Mouse (Mus musculus): ENCODE results near the gene Gpr162. TPM values are rescaled to one million over a fixed set of nuclear protein-coding genes. Genes with fewer than 3 reads are reported as not detected.

Gpr162 gene
- polyA plus RNA-seq, 1 experiment from 2014 or later, result 0.54 TPM

DNA sequence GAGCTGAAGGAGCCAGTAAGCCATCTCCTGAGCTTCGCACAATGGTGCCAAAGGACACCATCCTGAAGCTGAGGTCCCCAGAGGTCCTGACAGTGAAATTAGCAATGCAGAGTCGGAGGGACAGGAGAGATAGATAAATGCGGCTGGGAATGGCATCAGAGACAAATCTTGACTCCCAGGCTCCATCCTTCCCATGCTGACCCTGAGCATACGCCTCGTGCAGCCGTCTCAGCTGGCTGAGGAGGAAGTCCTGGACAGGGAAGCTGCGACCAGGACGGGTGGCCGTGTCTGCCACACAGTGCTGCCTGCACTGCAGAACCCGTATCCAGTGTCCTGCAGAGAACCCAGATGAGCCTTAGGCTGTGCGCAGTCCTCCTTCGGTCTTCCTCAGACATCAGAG, 9.1 kb downstream of the Gpr162 start:
- no peak overlapping the region for H3K9ac ChIP-seq (ENCODE audit: low read length)
- no peaks in the 10 kb centered on the region for H3K36me3 ChIP-seq (ENCODE audit: control insufficient read depth, insufficient read depth, low read length)
- H3K27me3 ChIP-seq (ENCODE audit: control insufficient read depth, insufficient read depth, low read depth, low read length), result peaks cover 14% of the 10 kb centered on the region
- no peak for ATAC-seq (ENCODE audit: low read depth)
- no peak overlapping the region for H3K4me3 ChIP-seq (ENCODE audit: low read length)
- no peak overlapping the region for H3K4me2 ChIP-seq (ENCODE audit: low read depth, low read length)
- no peak overlapping the region for H3K27ac ChIP-seq (ENCODE audit: low read length)
- 69% methylated on average over 12 of the region's 12 CpGs for WGBS
- no peaks in the 10 kb centered on the region for H3K9me3 ChIP-seq (ENCODE audit: control insufficient read depth, low read length)
- peaks cover 13% of the 10 kb centered on the region for H3K4me1 ChIP-seq (replicated peaks; ENCODE audit: control insufficient read depth, insufficient read depth, low read length)

DNA sequence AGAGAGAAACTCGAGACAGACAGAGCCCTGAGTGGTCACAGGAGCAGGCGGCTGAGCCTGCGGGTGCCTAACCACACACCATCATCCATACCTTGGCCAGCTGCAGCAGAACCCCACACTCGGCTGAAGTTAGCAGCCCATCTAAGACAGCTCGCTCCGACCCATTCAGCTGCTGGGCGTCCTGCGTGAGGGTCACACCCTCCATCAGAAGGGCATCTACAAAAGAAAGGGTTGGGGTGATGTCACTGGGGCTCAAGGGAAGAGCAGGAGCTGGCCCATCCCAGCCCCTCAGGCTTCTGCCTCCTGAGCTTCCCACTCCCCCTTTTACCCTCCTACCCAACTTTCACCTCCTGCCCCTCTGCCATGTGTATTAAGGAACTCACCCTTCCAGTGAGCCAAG, 13.2 kb downstream of the Gpr162 start:
- Histone ChIP-seq H3K9me3 (ENCODE audit: control insufficient read depth, low read length) (no peaks in the 10 kb centered on the region), H3K27ac (ENCODE audit: low read length) (no peak overlapping the region), H3K9ac (ENCODE audit: low read length) (no peak overlapping the region), H3K36me3 (ENCODE audit: control insufficient read depth, insufficient read depth, low read length) (no peaks in the 10 kb centered on the region; the same call in 1 of the 2 replicates), H3K4me1 (replicated peaks; ENCODE audit: control insufficient read depth, insufficient read depth, low read length) (peaks cover 2% of the 10 kb centered on the region; the same call in 1 of the 2 replicates), H3K4me2 (ENCODE audit: low read depth, low read length) (no peak overlapping the region), H3K4me3 (ENCODE audit: low read length) (no peak overlapping the region), H3K27me3 (ENCODE audit: control insufficient read depth, insufficient read depth, low read depth, low read length) (no peaks in the 10 kb centered on the region)
- WGBS, result 51% methylated on average over 8 of the region's 8 CpGs
- ATAC-seq (ENCODE audit: low read depth), result no peak

DNA sequence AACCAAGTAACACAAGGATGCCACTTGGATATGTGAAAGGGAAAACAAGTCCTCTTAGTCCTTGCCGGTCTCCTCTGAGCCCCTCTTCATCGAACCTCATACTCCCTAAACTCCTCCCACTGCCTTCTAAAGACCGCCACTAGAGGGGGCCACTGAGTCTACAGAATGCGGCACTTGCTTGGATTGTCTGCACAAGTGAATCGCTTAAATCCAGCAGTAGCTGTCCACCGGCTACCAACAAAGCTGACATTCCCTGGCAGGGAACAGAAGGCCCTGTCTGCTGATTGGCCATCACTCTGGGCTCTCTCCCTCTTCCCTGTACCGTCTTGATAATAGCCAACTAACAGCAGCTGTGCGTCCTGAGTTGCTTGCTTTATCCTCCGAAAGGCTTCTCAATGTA, 16.5 kb downstream of the Gpr162 start:
- no peaks in the 10 kb centered on the region for H3K9me3 ChIP-seq (ENCODE audit: control insufficient read depth, low read length)
- 11% methylated on average over 9 of the region's 9 CpGs for WGBS
- H3K4me2 ChIP-seq (ENCODE audit: low read depth, low read length), result no peak overlapping the region
- no peak overlapping the region for H3K4me3 ChIP-seq (ENCODE audit: low read length)
- ATAC-seq (ENCODE audit: low read depth), result peak; percentile 88
- no peaks in the 10 kb centered on the region for H3K27me3 ChIP-seq (ENCODE audit: control insufficient read depth, insufficient read depth, low read depth, low read length)
- no peak overlapping the region for H3K9ac ChIP-seq (ENCODE audit: low read length)
- H3K4me1 ChIP-seq (replicated peaks; ENCODE audit: control insufficient read depth, insufficient read depth, low read length), result peaks cover 2% of the 10 kb centered on the region; the same call in 1 of the 2 replicates
- H3K27ac ChIP-seq (ENCODE audit: low read length), result no peak overlapping the region
- no peaks in the 10 kb centered on the region; the same call in 1 of the 2 replicates for H3K36me3 ChIP-seq (ENCODE audit: control insufficient read depth, insufficient read depth, low read length)

DNA sequence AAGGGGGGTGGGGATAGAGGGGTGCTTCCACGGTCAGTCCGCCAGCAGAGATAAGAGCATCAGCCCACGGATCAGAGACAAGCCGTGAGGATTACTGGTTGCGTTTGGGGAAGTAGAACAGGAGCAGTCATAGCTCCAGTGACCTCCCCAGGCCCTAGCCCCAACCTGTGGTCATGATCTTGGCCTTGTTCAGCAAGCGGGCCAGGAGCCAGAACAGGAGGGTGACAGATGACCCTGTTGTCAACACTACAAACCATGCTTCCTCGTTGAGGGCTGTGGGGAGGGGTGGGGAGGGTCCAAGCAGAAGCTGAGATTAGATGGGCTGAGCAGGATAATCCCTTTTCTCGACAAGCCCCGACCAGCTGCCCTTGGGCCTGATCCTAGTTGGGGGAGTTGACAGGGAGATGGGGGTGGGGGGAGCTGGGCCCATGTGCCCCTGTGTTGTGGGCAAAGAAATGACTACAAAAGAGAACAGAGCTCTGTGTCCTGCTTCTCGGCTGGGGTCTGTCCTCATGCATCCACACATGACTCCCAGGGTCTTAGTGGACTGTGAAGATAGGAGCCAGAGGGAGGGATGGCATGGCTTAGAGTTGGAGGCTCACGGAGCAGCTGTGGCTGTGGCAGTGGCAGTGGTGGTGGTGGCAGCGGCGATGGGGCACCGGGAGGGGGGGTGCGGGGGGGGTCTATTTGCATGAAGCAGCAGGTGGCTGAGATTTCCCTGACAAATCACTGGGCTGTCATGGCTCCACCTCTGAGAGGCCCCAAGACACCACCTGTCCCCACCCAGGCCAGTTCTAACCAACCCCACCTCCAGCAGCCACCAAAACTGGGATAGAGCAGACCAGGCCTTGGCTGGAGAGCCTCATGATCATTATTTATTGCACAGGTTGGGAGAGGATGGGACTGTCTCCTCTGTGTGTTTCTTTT, 23.3 kb downstream of the Gpr162 start, which contains the start of gene Gnb3:
TSS of gene Gnb3 (minus strand) at position 35 of the 927 bp plus-strand sequence.
- Histone ChIP-seq H3K4me1 (replicated peaks; ENCODE audit: control insufficient read depth, insufficient read depth, low read length) (peaks cover 21% of the 10 kb centered on the region), H3K9ac (ENCODE audit: low read length) (no peak within 1 kb of the TSS), H3K27me3 (ENCODE audit: control insufficient read depth, insufficient read depth, low read depth, low read length) (no peaks in the 10 kb centered on the region), H3K9me3 (ENCODE audit: control insufficient read depth, low read length) (no peaks in the 10 kb centered on the region), H3K36me3 (ENCODE audit: control insufficient read depth, insufficient read depth, low read length) (no peaks in the 10 kb centered on the region; the same call in 1 of the 2 replicates), H3K4me2 (ENCODE audit: low read depth, low read length) (no peak within 1 kb of the TSS), H3K27ac (ENCODE audit: low read length) (no peak within 1 kb of the TSS), H3K4me3 (ENCODE audit: low read length) (no peak within 1 kb of the TSS)
- 26% methylated on average over 15 of the region's 15 CpGs for WGBS
- no peak for ATAC-seq (ENCODE audit: low read depth)

DNA sequence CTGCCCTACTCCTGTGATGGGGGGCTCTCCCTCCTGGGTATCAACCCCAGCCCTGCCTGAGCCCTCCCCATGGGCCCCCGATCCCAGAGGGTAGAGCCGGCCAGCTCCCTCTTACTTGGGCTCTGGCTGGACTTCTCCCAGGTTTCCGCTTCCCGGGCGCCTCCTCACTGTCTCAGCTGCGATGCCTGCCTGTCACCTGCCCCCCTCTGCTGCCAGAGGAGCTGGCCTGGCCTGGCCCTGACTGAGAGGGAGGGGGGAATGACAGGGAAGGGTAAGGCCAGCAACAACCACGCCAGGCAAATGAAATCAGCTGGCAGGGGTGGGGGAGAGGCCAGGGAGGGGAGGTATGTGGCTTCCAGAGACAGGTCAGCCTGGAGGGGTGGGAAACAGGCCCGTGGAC, 24.0 kb downstream of the Gpr162 start:
- no peak for ATAC-seq (ENCODE audit: low read depth)
- no peak overlapping the region for H3K4me3 ChIP-seq (ENCODE audit: low read length)
- no peaks in the 10 kb centered on the region for H3K27me3 ChIP-seq (ENCODE audit: control insufficient read depth, insufficient read depth, low read depth, low read length)
- H3K36me3 ChIP-seq (ENCODE audit: control insufficient read depth, insufficient read depth, low read length), result no peaks in the 10 kb centered on the region
- no peak overlapping the region for H3K27ac ChIP-seq (ENCODE audit: low read length)
- H3K4me2 ChIP-seq (ENCODE audit: low read depth, low read length), result no peak overlapping the region
- peaks cover 21% of the 10 kb centered on the region for H3K4me1 ChIP-seq (replicated peaks; ENCODE audit: control insufficient read depth, insufficient read depth, low read length)
- no peak overlapping the region for H3K9ac ChIP-seq (ENCODE audit: low read length)
- WGBS, result 7% methylated on average over 8 of the region's 8 CpGs
- H3K9me3 ChIP-seq (ENCODE audit: control insufficient read depth, low read length), result no peaks in the 10 kb centered on the region

DNA sequence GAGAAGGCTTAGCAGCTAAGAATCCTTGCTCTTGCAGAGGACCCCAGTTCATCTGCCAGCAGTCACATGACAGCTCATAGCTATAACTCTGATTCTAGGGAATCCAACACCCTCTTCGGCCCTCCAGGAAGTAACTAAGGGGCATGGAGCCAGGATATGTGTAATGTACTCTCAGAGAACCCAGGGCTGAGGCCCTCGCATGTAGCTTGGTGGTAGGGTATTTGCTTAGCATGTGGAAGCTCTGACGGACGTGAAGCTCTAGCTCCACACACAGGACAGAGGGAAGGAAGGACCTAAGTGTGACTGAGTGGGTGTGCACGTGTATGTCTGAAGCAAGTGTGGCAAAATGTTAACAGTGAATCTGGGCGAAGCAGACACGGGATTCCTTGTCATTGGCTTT, 27.4 kb downstream of the Gpr162 start:
- Histone ChIP-seq H3K4me2 (ENCODE audit: low read depth, low read length) (no peak overlapping the region), H3K27ac (ENCODE audit: low read length) (no peak overlapping the region), H3K9me3 (ENCODE audit: control insufficient read depth, low read length) (no peaks in the 10 kb centered on the region), H3K4me1 (replicated peaks; ENCODE audit: control insufficient read depth, insufficient read depth, low read length) (peaks cover 21% of the 10 kb centered on the region), H3K9ac (ENCODE audit: low read length) (no peak overlapping the region), H3K4me3 (ENCODE audit: low read length) (no peak overlapping the region), H3K27me3 (ENCODE audit: control insufficient read depth, insufficient read depth, low read depth, low read length) (no peaks in the 10 kb centered on the region), H3K36me3 (ENCODE audit: control insufficient read depth, insufficient read depth, low read length) (peaks cover 18% of the 10 kb centered on the region)
- peak; percentile 51 for ATAC-seq (ENCODE audit: low read depth)
- 49% methylated on average over 7 of the region's 7 CpGs for WGBS

DNA sequence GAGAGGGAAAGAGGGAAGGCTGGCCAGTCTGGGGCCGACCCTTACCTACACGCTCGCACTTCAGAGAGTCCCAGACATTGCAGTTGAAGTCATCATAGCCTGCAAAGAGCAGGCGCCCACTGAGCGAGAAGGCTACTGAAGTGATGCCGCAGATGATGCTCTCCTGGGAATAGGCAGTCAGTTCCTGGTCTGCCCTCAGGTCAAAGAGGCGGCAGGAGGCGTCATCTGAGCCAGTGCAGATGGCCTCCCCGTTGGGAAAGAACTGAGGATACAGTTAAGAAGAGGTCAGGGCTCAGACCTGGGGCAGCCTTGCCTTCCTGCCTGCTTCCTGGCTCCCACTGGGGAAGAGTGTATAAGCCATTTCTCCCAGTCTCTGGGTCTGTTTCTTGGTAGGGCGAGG, 28.3 kb downstream of the Gpr162 start:
- no peak for ATAC-seq (ENCODE audit: low read depth)
- WGBS, result 60% methylated on average over 10 of the region's 10 CpGs
- peaks cover 28% of the 10 kb centered on the region for H3K4me1 ChIP-seq (replicated peaks; ENCODE audit: control insufficient read depth, insufficient read depth, low read length)

DNA sequence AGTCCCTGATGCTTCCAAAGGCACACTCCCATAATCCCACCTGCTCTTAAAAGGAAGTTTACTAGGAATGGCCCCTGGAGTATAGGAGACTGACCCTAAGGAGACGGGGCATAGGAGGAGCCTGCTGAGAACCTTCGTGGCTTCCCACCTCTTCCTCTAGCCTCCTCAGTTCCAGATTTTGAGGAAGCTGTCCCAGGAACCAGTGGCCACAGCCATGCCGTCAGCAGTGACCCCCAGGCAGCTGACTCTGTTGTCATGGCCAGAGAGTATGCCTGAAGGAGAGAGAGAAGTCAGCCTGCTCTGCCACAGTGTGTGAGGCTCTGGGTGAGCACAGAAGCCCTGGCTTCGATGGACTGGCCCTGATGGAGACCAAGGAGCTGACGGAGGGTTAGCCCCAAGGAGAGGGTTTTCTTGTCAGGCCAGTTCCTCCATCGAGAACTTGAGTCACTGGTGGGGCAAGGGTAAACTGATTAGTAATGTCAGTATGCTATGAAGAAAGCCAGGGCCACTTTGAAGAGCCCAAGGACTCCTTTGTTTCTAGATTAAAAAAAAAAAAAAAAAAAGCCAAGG, 29.2 kb downstream of the Gpr162 start:
- no peak overlapping the region for H3K27ac ChIP-seq (ENCODE audit: low read length)
- no peaks in the 10 kb centered on the region for H3K9me3 ChIP-seq (ENCODE audit: control insufficient read depth, low read length)
- no peak for ATAC-seq (ENCODE audit: low read depth)
- no peak overlapping the region for H3K4me2 ChIP-seq (ENCODE audit: low read depth, low read length)
- no peaks in the 10 kb centered on the region for H3K27me3 ChIP-seq (ENCODE audit: control insufficient read depth, insufficient read depth, low read depth, low read length)
- H3K9ac ChIP-seq (ENCODE audit: low read length), result no peak overlapping the region
- no peak overlapping the region for H3K4me3 ChIP-seq (ENCODE audit: low read length)
- peaks cover 27% of the 10 kb centered on the region for H3K4me1 ChIP-seq (replicated peaks; ENCODE audit: control insufficient read depth, insufficient read depth, low read length)
- 79% methylated on average over 6 of the region's 6 CpGs for WGBS
- H3K36me3 ChIP-seq (ENCODE audit: control insufficient read depth, insufficient read depth, low read length), result peaks cover 18% of the 10 kb centered on the region

More for the DNA sequence above, 28.3 kb downstream of the Gpr162 start:
- Histone ChIP-seq H3K9me3 (ENCODE audit: control insufficient read depth, low read length) (no peaks in the 10 kb centered on the region), H3K27ac (ENCODE audit: low read length) (no peak overlapping the region), H3K27me3 (ENCODE audit: control insufficient read depth, insufficient read depth, low read depth, low read length) (no peaks in the 10 kb centered on the region), H3K4me2 (ENCODE audit: low read depth, low read length) (no peak overlapping the region), H3K4me3 (ENCODE audit: low read length) (no peak overlapping the region), H3K9ac (ENCODE audit: low read length) (no peak overlapping the region), H3K36me3 (ENCODE audit: control insufficient read depth, insufficient read depth, low read length) (peaks cover 18% of the 10 kb centered on the region)

DNA sequence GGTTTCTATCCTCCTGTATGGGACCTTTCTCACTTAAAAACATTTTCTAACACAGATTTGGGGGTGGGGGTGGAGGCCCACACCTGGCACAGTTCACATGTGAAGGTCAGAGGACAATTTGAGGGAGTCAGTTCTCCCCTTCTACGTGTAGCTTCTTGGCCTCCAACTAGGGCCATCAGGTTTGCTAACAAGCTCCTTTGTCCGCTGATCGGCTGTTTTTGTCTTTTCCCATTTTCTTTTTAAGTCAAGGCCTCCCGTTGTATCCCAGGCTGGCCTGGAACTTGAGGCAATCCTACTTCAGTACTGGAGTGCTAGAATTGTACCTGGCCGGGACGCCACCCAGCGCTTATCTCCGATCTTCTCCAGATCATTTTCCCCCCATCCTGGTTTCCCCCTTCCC, 32.1 kb downstream of the Gpr162 start:
- H3K4me3 ChIP-seq (ENCODE audit: low read length), result no peak overlapping the region
- H3K4me2 ChIP-seq (ENCODE audit: low read depth, low read length), result no peak overlapping the region
- ATAC-seq (ENCODE audit: low read depth), result no peak
- peaks cover 19% of the 10 kb centered on the region for H3K4me1 ChIP-seq (replicated peaks; ENCODE audit: control insufficient read depth, insufficient read depth, low read length)
- H3K27ac ChIP-seq (ENCODE audit: low read length), result no peak overlapping the region
- peaks cover 18% of the 10 kb centered on the region for H3K36me3 ChIP-seq (ENCODE audit: control insufficient read depth, insufficient read depth, low read length)
- H3K27me3 ChIP-seq (ENCODE audit: control insufficient read depth, insufficient read depth, low read depth, low read length), result no peaks in the 10 kb centered on the region
- H3K9me3 ChIP-seq (ENCODE audit: control insufficient read depth, low read length), result no peaks in the 10 kb centered on the region
- H3K9ac ChIP-seq (ENCODE audit: low read length), result no peak overlapping the region
- WGBS, result 90% methylated on average over 8 of the region's 8 CpGs
